Mouse (Mus musculus): ENCODE data around the gene Arntl2. TPM values are rescaled to one million over a fixed set of nuclear protein-coding genes. Genes with fewer than 3 reads are reported as not detected.

Arntl2 gene
- total and polyA plus RNA-seq, 3 experiments: 16.8 to 20.6 TPM; not detected in 1

DNA sequence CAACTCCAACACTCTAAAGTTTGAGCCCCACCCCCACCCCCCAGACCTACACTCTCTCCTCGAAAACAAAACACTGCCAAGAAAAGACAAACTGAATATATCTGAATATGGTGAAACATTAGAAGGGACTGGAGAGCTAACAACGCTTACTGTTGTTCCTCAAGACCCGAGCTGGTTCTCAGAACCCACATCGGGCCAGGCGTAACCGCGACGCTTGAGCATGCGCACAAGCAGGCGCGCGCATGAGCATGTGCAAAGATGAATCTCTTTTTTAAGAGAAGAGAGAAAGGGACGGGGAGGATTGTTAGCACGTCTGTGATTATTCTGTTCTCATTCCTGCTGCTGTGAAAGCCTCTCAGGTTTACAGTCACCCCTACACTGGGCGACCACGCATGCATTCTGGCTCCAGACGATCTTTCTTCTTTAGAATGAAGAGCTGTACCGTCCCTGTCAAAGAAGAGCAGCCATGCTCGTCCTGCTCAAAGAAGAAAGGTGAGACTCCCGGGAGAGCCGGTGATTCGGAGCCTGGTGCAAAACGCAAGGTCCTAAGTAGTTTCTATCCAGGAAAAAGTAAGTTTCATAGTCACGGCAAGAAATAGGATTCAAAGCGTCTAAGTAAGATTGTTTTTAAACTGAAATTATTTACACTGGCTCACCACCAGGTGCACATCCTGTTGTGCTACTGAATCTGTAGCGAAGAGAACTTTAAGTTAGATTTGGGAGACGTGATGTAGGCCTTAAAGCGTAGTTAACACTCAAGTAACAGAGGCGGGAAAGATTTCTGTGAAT is 24.5 kb downstream of the Arntl2 start:
- Histone ChIP-seq H3K79me2 (ENCODE audit: control insufficient read depth, insufficient read depth, low read length, poor library complexity) (no peaks in the 10 kb centered on the region; the same call in 1 of the 2 replicates), H3K4me1 (ENCODE audit: control insufficient read depth in 1 of 2, insufficient read depth in 2 of 2, low read length in 2 of 2) (no peaks in the 10 kb centered on the region; a peak in 2 of 4 replicates), H3K9me3 (replicated peaks; ENCODE audit: insufficient read depth, low read length) (no peaks in the 10 kb centered on the region), H3K36me3 (ENCODE audit: control insufficient read depth in 1 of 2, insufficient read depth in 2 of 2, low read length in 2 of 2) (peaks cover 0 to 6% of the 10 kb centered on the region in 2 experiments; a peak in 1 of 4 replicates), H3K27ac (ENCODE audit: control insufficient read depth, low read depth, low read length) (peak overlapping the region; percentile 82), H3K9ac (ENCODE audit: control insufficient read depth, low read depth, low read length, poor library complexity, severe bottlenecking) (peak overlapping the region; percentile 78), H3K4me3 (ENCODE audit: control insufficient read depth in 1 of 2, insufficient read depth in 1 of 2, low read depth in 2 of 2, low read length in 2 of 2) (peak overlapping the region; percentile 70 to 73), H3K27me3 (ENCODE audit: control insufficient read depth in 1 of 2, insufficient read depth in 2 of 2, low read length in 2 of 2) (no peaks in the 10 kb centered on the region)
- peak; percentile 90 for DNase-seq (ENCODE audit: low read depth, low spot score)
- TF ChIP-seq MEF2A (IDR thresholded peaks at IDR 0.05; ENCODE audit: extremely low read depth, insufficient replicate concordance, low read depth, low read length, poor library complexity, severe bottlenecking) (no peak), TBP (IDR thresholded peaks at IDR 0.05; ENCODE audit: low read depth, low read length) (peak; percentile 55; the same call in 1 of the 2 replicates), TCF12 (IDR thresholded peaks at IDR 0.05; ENCODE audit: low read depth, low read length) (0 out of 2 replicates have a peak, but pooled peaks have one; percentile 26), TAL1 (IDR thresholded peaks at IDR 0.05; ENCODE audit: low read length) (no peak), NELFE (IDR thresholded peaks at IDR 0.05; ENCODE audit: low read depth, low read length) (peak; percentile 70), JUND (IDR thresholded peaks at IDR 0.05; ENCODE audit: low read depth, low read length) (no peak), CHD1 (IDR thresholded peaks at IDR 0.05; ENCODE audit: low read depth, low read length) (no peak), MAZ (IDR thresholded peaks at IDR 0.05; ENCODE audit: low read depth, low read length) (no peak), ELF1 (IDR thresholded peaks at IDR 0.05; ENCODE audit: low read depth, low read length) (no peak; the same call in 1 of the 2 replicates), CTCF (IDR thresholded peaks at IDR 0.05 in 2 of 3, conservative IDR thresholded peaks at IDR 0.05 in 1 of 3; ENCODE audit: control insufficient read depth in 1 of 3, insufficient read depth in 1 of 3, low read depth in 2 of 3, low read length in 3 of 3, poor library complexity in 1 of 3, severe bottlenecking in 1 of 3) (peak in 2 of 3 experiments; percentile 18 to 30; a peak in 3 of 6 replicates), SIN3A (IDR thresholded peaks at IDR 0.05; ENCODE audit: low read length) (peak; percentile 42; the same call in 1 of the 2 replicates), POLR2AphosphoS2 (IDR thresholded peaks at IDR 0.05; ENCODE audit: low read length) (peak; percentile 52; the same call in 1 of the 2 replicates), MXI1 (IDR thresholded peaks at IDR 0.05; ENCODE audit: low read depth, low read length) (peak; percentile 63; the same call in 1 of the 2 replicates), MYB (IDR thresholded peaks at IDR 0.05; ENCODE audit: low read depth, low read length) (no peak), NRF1 (IDR thresholded peaks at IDR 0.05; ENCODE audit: insufficient read depth, low read depth, low read length, poor library complexity, severe bottlenecking) (peak; percentile 90), MYC (IDR thresholded peaks at IDR 0.05; ENCODE audit: low read depth, low read length) (peak; percentile 31; the same call in 1 of the 2 replicates), GATA1 (IDR thresholded peaks at IDR 0.05; ENCODE audit: low read depth, low read length) (no peak), MAFK (IDR thresholded peaks at IDR 0.05; ENCODE audit: borderline replicate concordance, low read depth, low read length) (no peak), POLR2A (IDR thresholded peaks at IDR 0.05; ENCODE audit: control insufficient read depth in 1 of 2, insufficient read depth in 1 of 2, low read depth in 1 of 2, low read length in 2 of 2, poor library complexity in 1 of 2) (peak in 1 of 2 experiments; percentile 73; a peak in 2 of 4 replicates), CHD2 (IDR thresholded peaks at IDR 0.05; ENCODE audit: low read length) (no peak), USF1 (IDR thresholded peaks at IDR 0.05; ENCODE audit: low read depth, low read length) (no peak), MAX (IDR thresholded peaks at IDR 0.05; ENCODE audit: low read length) (peak; percentile 65), ZMIZ1 (IDR thresholded peaks at IDR 0.05; ENCODE audit: low read depth, low read length) (0 out of 2 replicates have a peak, but pooled peaks have one; percentile 51), POLR2AphosphoS5 (IDR thresholded peaks at IDR 0.05; ENCODE audit: borderline replicate concordance, low read depth, low read length) (no peak), ZNF384 (IDR thresholded peaks at IDR 0.05; ENCODE audit: low read depth, low read length) (no peak)
